Mouse (Mus musculus) adrenal gland, postnatal 10 days (tissue): ENCODE measurements around the gene Vmn1r61. TPM values are rescaled to one million over a fixed set of nuclear protein-coding genes. Genes with fewer than 3 reads are reported as not detected.

Experiments
- DNase-seq: peaks from one replicate; pipeline ENCODE4 v3.0.0; 2021; ENCODE audit warnings: mixed read lengths
- long read RNA-seq, 2 experiments: library from polyadenylated mRNA; stranded (forward); transcript quantifications; one replicate each; pipeline ENCODE4 v2.0.0; 2021
- total RNA-seq, 2 experiments: library from RNA; stranded (reverse); gene quantifications; 2 replicates each; pipeline ENCODE4 v1.2.3; 2021

Vmn1r61 gene
- total RNA-seq: not detected
- long read RNA-seq, experiment 1: 0 reads
- long read RNA-seq, experiment 2: 0 reads

DNA sequence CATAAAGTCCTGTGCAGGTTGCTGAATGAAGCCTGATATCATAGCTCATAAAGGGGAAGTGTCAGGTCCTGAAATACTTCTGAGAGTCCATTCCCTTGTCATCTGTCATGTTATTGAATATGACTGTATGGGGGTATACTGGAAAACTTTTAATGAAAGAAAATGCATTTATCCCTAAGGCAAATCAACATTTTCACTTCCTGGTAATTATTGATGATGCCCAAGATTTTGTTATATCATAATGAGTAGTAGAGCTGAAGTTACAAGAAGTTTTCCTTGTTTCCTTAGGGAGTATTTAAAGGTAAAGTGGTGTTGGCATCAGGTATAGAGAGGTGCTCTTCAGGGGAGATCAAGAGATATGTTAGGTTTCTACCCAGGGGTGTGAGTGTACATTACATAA, at the start of gene Vmn1r61:
Vmn1r61 (minus strand) TSS at position 101 of the 400 bp plus-strand sequence.
- DNase-seq: no peak

Other genes starting within 250 kb of the Vmn1r61 start
- gene Vmn1r58, start 199.9 kb downstream of the Vmn1r61 start, total RNA-seq: not detected
- gene Vmn1r59, start 156.5 kb downstream of the Vmn1r61 start, total RNA-seq: not detected
- gene Vmn2r28, start 119.3 kb downstream of the Vmn1r61 start, total RNA-seq: not detected
- not detected for gene Vmn1r60, start 66.0 kb downstream of the Vmn1r61 start, total RNA-seq
- not detected for gene Vmn1r62, start 60.3 kb upstream of the Vmn1r61 start, total RNA-seq
- not detected for gene Vmn1r63, start 192.2 kb upstream of the Vmn1r61 start, total RNA-seq